Mouse (Mus musculus): ENCODE measurements around the gene Abca9. TPM values are rescaled to one million over a fixed set of nuclear protein-coding genes. Genes with fewer than 3 reads are reported as not detected.

The Abca9 gene
- polyA plus RNA-seq, 1 experiment from 2014 or later: 0.84 TPM

DNA sequence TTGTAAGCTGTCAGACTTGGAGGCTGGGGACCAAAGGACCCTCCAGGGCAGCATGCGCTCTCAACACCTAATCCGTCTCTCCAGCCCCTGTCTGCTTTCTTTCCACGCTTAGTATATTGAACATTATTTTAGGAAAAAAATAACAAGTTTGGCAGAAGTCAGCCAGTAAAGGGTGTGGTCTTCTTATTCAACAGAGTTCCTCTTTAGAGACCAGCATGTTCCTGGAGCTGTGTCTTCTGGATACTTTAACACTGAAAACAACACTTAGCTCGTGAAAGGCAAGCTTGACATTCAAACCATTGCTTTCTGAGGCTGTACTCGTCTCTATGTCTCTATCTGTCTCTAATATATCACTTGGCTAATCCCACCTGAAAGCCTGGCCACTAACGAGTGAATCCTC, 10.9 kb downstream of the Abca9 start:
- no peak overlapping the region for H3K4me2 ChIP-seq
- WGBS: 59% methylated on average over 6 of the region's 6 CpGs
- no peaks in the 10 kb centered on the region for H3K27me3 ChIP-seq (replicated peaks; ENCODE audit: control insufficient read depth, insufficient read depth, low read length)
- H3K36me3 ChIP-seq (ENCODE audit: control insufficient read depth, insufficient read depth, low read length): no peaks in the 10 kb centered on the region
- DNase-seq (ENCODE audit: low spot score): no peak
- H3K9me3 ChIP-seq (ENCODE audit: control insufficient read depth, low read length): no peaks in the 10 kb centered on the region
- H3K27ac ChIP-seq (ENCODE audit: low read depth, low read length): no peak overlapping the region
- H3K4me3 ChIP-seq (ENCODE audit: low read depth, low read length): no peak overlapping the region
- H3K4me1 ChIP-seq (replicated peaks; ENCODE audit: control insufficient read depth, insufficient read depth, low read length): no peaks in the 10 kb centered on the region
- no peak for ATAC-seq (replicated peaks; ENCODE audit: low FRiP score)
- no peak overlapping the region for H3K9ac ChIP-seq (ENCODE audit: low read depth, low read length)

DNA sequence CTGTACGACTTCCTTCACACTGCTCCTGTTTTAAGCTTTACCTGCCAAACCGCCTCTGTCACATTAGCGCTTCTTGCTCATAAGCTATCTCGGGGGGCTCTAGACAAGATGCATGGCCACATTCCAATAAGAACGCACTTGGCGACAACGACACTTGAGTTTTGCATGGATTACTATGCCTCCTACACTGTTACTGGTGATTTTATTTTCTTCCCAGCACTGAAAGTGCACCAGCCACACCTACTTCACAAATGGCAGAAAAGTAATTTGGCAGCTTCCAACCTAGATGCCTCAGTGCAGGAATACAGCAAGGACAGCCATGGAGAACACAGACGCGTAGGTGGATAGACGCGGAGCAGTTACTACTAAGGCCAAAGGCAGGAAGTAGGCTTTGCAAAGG, 12.0 kb downstream of the Abca9 start:
- no peak overlapping the region for H3K9ac ChIP-seq (ENCODE audit: low read depth, low read length)
- H3K4me1 ChIP-seq (replicated peaks; ENCODE audit: control insufficient read depth, insufficient read depth, low read length): no peaks in the 10 kb centered on the region
- H3K9me3 ChIP-seq (ENCODE audit: control insufficient read depth, low read length): no peaks in the 10 kb centered on the region
- H3K4me2 ChIP-seq: no peak overlapping the region
- H3K4me3 ChIP-seq (ENCODE audit: low read depth, low read length): no peak overlapping the region
- no peaks in the 10 kb centered on the region for H3K27me3 ChIP-seq (replicated peaks; ENCODE audit: control insufficient read depth, insufficient read depth, low read length)
- DNase-seq (ENCODE audit: low spot score) (no peak), ATAC-seq (replicated peaks; ENCODE audit: low FRiP score) (no peak)
- WGBS: 92% methylated on average over 11 of the region's 11 CpGs
- no peak overlapping the region for H3K27ac ChIP-seq (ENCODE audit: low read depth, low read length)
- no peaks in the 10 kb centered on the region for H3K36me3 ChIP-seq (ENCODE audit: control insufficient read depth, insufficient read depth, low read length)

DNA sequence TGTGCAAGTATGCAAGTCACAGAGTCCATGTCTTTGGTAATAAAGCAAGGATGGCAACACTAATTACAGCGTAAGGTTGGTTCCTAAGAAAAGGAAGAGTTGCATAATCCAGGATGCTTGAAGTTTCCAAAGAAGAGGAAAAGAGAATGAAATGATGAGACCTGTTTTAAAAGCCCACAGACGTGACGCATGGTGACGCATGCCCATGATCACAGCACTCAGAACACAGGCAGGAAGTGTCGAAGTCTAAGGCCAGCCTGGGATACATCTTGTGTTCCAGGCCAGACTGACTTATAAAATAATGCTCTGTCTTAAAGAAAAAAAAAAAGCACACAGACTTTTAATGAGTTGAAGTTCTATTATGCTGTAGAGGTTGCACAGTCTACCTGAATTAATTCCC, 20.4 kb downstream of the Abca9 start:
- Histone ChIP-seq H3K9ac (ENCODE audit: low read depth, low read length) (no peak overlapping the region), H3K4me3 (ENCODE audit: low read depth, low read length) (no peak overlapping the region), H3K36me3 (ENCODE audit: control insufficient read depth, insufficient read depth, low read length) (no peaks in the 10 kb centered on the region), H3K4me1 (replicated peaks; ENCODE audit: control insufficient read depth, insufficient read depth, low read length) (no peaks in the 10 kb centered on the region), H3K27me3 (replicated peaks; ENCODE audit: control insufficient read depth, insufficient read depth, low read length) (no peaks in the 10 kb centered on the region), H3K27ac (ENCODE audit: low read depth, low read length) (no peak overlapping the region), H3K4me2 (no peak overlapping the region), H3K9me3 (ENCODE audit: control insufficient read depth, low read length) (no peaks in the 10 kb centered on the region)
- 90% methylated on average over 5 of the region's 5 CpGs for WGBS
- DNase-seq (ENCODE audit: low spot score): no peak
- ATAC-seq (replicated peaks; ENCODE audit: low FRiP score): no peak

DNA sequence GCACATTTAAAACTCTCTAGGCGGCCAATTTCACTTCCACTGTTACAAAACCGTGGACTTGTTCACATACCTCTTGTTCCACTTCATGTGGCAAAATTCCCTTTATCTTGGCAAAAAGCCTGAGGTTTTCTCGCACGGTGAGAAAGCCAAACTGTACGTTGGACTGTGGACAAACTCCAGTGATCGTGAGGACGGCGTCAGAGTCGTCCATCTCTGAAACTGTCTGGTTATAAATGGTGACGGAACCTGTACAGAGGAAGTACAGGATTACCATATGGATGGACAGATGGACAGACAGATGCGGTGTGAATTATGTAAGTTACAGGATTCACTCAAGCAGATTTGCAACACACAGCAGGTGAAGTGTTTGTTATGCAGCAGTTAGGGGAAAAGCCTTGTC, 22.6 kb downstream of the Abca9 start:
- Histone ChIP-seq H3K4me3 (ENCODE audit: low read depth, low read length) (no peak overlapping the region), H3K9me3 (ENCODE audit: control insufficient read depth, low read length) (no peaks in the 10 kb centered on the region), H3K27me3 (replicated peaks; ENCODE audit: control insufficient read depth, insufficient read depth, low read length) (no peaks in the 10 kb centered on the region), H3K9ac (ENCODE audit: low read depth, low read length) (no peak overlapping the region), H3K4me2 (no peak overlapping the region), H3K27ac (ENCODE audit: low read depth, low read length) (no peak overlapping the region), H3K36me3 (ENCODE audit: control insufficient read depth, insufficient read depth, low read length) (no peaks in the 10 kb centered on the region), H3K4me1 (replicated peaks; ENCODE audit: control insufficient read depth, insufficient read depth, low read length) (no peaks in the 10 kb centered on the region)
- DNase-seq (ENCODE audit: low spot score) (no peak), ATAC-seq (replicated peaks; ENCODE audit: low FRiP score) (no peak)
- WGBS: 85% methylated on average over 11 of the region's 11 CpGs

DNA sequence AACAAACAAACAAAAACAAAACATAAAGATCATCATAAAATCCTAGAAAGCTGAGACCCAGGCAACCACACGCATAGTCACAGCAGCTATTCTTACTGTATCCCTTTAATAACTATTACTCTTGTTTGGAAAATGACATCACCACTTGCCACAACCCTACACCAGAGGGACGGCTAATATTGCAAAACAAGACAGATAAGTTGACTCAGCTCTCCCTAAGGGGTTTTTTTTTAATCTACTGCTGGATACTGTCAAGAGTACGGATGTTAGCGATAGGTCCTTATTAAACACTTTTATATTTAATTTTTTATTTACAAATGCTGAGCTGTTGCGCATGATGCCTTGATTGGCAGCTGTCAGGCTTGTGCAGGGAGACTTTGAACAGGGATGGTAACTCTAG, 37.2 kb downstream of the Abca9 start:
- Histone ChIP-seq H3K27me3 (replicated peaks; ENCODE audit: control insufficient read depth, insufficient read depth, low read length) (no peaks in the 10 kb centered on the region), H3K9ac (ENCODE audit: low read depth, low read length) (no peak overlapping the region), H3K4me1 (replicated peaks; ENCODE audit: control insufficient read depth, insufficient read depth, low read length) (no peaks in the 10 kb centered on the region), H3K36me3 (ENCODE audit: control insufficient read depth, insufficient read depth, low read length) (no peaks in the 10 kb centered on the region), H3K4me3 (ENCODE audit: low read depth, low read length) (no peak overlapping the region), H3K9me3 (ENCODE audit: control insufficient read depth, low read length) (no peaks in the 10 kb centered on the region), H3K4me2 (no peak overlapping the region), H3K27ac (ENCODE audit: low read depth, low read length) (no peak overlapping the region)
- ATAC-seq (replicated peaks; ENCODE audit: low FRiP score) (no peak), DNase-seq (ENCODE audit: low spot score) (no peak)
- 77% methylated on average over 5 of the region's 5 CpGs for WGBS

DNA sequence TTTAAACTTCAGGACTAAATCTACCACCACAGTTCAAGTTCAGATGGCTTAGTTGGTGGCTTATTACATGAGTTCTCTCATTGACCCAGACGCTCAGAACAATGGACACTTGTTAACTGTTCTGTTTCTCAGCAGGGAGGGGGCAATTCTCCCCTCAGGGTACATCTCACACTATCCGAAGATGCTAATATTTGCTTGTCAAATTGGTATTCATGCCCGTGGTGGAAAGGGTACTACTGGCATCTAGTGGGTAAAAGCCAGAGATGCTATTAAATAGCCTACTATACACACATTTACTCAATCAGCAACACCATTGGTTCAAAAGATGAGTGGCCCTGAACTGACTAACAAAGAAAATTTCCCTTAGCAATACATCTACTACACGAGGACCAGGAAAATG, 56.9 kb downstream of the Abca9 start:
- H3K9ac ChIP-seq (ENCODE audit: low read depth, low read length): no peak overlapping the region
- H3K4me3 ChIP-seq (ENCODE audit: low read depth, low read length): no peak overlapping the region
- H3K36me3 ChIP-seq (ENCODE audit: control insufficient read depth, insufficient read depth, low read length): no peaks in the 10 kb centered on the region
- no peak overlapping the region for H3K4me2 ChIP-seq
- DNase-seq (ENCODE audit: low spot score) (no peak), ATAC-seq (replicated peaks; ENCODE audit: low FRiP score) (no peak)
- H3K27me3 ChIP-seq (replicated peaks; ENCODE audit: control insufficient read depth, insufficient read depth, low read length): no peaks in the 10 kb centered on the region
- 69% methylated on average over 4 of the region's 4 CpGs for WGBS
- no peaks in the 10 kb centered on the region for H3K4me1 ChIP-seq (replicated peaks; ENCODE audit: control insufficient read depth, insufficient read depth, low read length)
- no peak overlapping the region for H3K27ac ChIP-seq (ENCODE audit: low read depth, low read length)
- H3K9me3 ChIP-seq (ENCODE audit: control insufficient read depth, low read length): no peaks in the 10 kb centered on the region

DNA sequence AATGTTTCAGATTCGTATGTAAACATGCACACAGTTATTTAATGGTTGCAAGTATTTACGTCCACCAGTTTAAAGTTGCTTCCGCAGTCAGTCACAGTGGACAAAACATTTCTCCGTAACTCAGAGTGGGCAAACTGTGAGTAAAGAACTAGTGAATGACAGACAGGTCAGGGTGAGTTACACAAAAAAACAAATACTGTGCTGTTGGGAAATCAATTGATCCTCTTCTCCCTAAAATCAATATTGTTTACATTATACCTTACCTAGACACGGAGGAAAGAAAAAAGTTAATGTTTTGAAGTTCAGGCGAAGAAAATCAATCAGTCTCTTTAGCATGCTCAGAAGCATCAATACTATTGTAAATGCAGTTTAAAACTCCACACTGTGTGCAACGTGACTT, 66.6 kb downstream of the Abca9 start:
- 69% methylated on average over 7 of the region's 7 CpGs for WGBS
- Histone ChIP-seq H3K27ac (ENCODE audit: low read depth, low read length) (no peak overlapping the region), H3K4me2 (no peak overlapping the region), H3K36me3 (ENCODE audit: control insufficient read depth, insufficient read depth, low read length) (no peaks in the 10 kb centered on the region), H3K4me1 (replicated peaks; ENCODE audit: control insufficient read depth, insufficient read depth, low read length) (no peaks in the 10 kb centered on the region), H3K9ac (ENCODE audit: low read depth, low read length) (no peak overlapping the region), H3K27me3 (replicated peaks; ENCODE audit: control insufficient read depth, insufficient read depth, low read length) (no peaks in the 10 kb centered on the region), H3K9me3 (ENCODE audit: control insufficient read depth, low read length) (no peaks in the 10 kb centered on the region), H3K4me3 (ENCODE audit: low read depth, low read length) (no peak overlapping the region)
- DNase-seq (ENCODE audit: low spot score) (no peak), ATAC-seq (replicated peaks; ENCODE audit: low FRiP score) (no peak; the same call in 1 of the 2 replicates)

DNA sequence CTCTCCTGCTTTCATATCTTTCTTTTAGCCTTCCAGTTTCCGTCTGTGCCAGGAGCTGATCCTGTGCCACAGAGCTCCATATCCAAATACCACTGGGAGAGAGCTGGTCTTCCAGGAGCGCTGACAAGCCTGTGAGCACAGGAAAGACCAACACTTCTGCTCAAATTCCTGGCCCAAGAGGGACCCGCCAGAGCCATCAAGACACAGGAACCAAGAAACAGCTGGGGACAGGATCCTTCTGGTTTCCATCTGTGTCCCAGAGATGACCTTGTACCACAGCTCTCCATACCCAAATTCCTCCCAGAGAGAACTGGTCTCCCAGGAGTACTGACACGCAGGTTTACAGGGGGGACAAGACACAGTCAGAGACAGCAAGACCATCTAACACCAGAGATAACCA, 69.1 kb downstream of the Abca9 start:
- no peak for ATAC-seq (replicated peaks; ENCODE audit: low FRiP score)
- no peak overlapping the region for H3K27ac ChIP-seq (ENCODE audit: low read depth, low read length)
- WGBS: 69% methylated on average over 4 of the region's 4 CpGs
- no peaks in the 10 kb centered on the region for H3K36me3 ChIP-seq (ENCODE audit: control insufficient read depth, insufficient read depth, low read length)
- no peaks in the 10 kb centered on the region for H3K27me3 ChIP-seq (replicated peaks; ENCODE audit: control insufficient read depth, insufficient read depth, low read length)
- no peaks in the 10 kb centered on the region for H3K4me1 ChIP-seq (replicated peaks; ENCODE audit: control insufficient read depth, insufficient read depth, low read length)
- no peak overlapping the region for H3K4me2 ChIP-seq
- H3K9me3 ChIP-seq (ENCODE audit: control insufficient read depth, low read length): no peaks in the 10 kb centered on the region
- DNase-seq (ENCODE audit: low spot score): no peak
- no peak overlapping the region for H3K9ac ChIP-seq (ENCODE audit: low read depth, low read length)
- no peak overlapping the region for H3K4me3 ChIP-seq (ENCODE audit: low read depth, low read length)

DNA sequence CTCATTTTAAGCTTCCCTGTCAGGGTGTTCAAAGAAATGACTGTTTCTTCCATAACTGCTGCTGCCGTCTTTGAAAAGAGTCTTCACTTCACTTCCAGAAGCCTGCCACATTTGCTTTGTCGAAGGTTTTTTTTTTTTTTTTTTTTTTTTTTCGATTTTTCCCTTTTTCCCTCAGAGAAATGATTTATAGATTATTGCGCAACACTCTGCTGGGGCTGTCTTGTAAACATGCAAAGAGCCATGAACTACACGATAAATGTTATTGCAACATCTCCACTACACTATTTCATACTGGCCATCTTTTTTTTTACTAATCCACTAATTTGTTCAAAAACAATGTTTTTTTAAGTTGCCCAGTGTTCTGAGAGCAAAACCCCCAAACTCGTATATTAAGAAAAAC, 70.5 kb downstream of the Abca9 start:
- DNase-seq (ENCODE audit: low spot score) (no peak), ATAC-seq (replicated peaks; ENCODE audit: low FRiP score) (no peak)
- WGBS: 67% methylated on average over 6 of the region's 6 CpGs
- no peaks in the 10 kb centered on the region for H3K27me3 ChIP-seq (replicated peaks; ENCODE audit: control insufficient read depth, insufficient read depth, low read length)
- H3K9me3 ChIP-seq (ENCODE audit: control insufficient read depth, low read length): no peaks in the 10 kb centered on the region
- H3K4me3 ChIP-seq (ENCODE audit: low read depth, low read length): no peak overlapping the region
- H3K4me1 ChIP-seq (replicated peaks; ENCODE audit: control insufficient read depth, insufficient read depth, low read length): no peaks in the 10 kb centered on the region
- no peaks in the 10 kb centered on the region for H3K36me3 ChIP-seq (ENCODE audit: control insufficient read depth, insufficient read depth, low read length)
- no peak overlapping the region for H3K27ac ChIP-seq (ENCODE audit: low read depth, low read length)
- H3K4me2 ChIP-seq: no peak overlapping the region
- no peak overlapping the region for H3K9ac ChIP-seq (ENCODE audit: low read depth, low read length)
